Mouse (Mus musculus) MEL (cell line): ENCODE measurements around the gene Ndrg4. TPM values are rescaled to one million over a fixed set of nuclear protein-coding genes. Genes with fewer than 3 reads are reported as not detected.

Source experiments
- DNase-seq: peaks from one replicate; pipeline ENCODE4 v3.0.0; 2011; ENCODE audit warnings: low read depth, low spot score
- H3K27ac ChIP-seq: 2 replicates; pipeline ENCODE4 v1.5.1; 2012; ENCODE audit warnings: low read depth, mild to moderate bottlenecking, control low read depth, low read length, moderate library complexity; ENCODE audit not compliant: control insufficient read depth
- H3K27me3 ChIP-seq, 2 experiments: fragments of 150-350 bp in 1 of 2; sonication (generic) in 1 of 2; 2 replicates each; pipeline ENCODE4 v1.6.1; 2012; ENCODE audit warnings: low read length in 2 of 2, mild to moderate bottlenecking in 2 of 2, improper control_type of control experiment in 1 of 2, moderate library complexity in 1 of 2; ENCODE audit not compliant: insufficient read depth in 2 of 2, control insufficient read depth in 1 of 2
- H3K36me3 ChIP-seq, 2 experiments: 2 replicates each; pipeline ENCODE4 v1.6.1; 2012 to 2014; ENCODE audit warnings: low read length in 2 of 2, improper control_type of control experiment in 1 of 2, inconsistent platforms in 1 of 2, mild to moderate bottlenecking in 1 of 2; ENCODE audit not compliant: insufficient read depth in 2 of 2, control insufficient read depth in 1 of 2
- H3K4me1 ChIP-seq, 2 experiments: fragments of 150-350 bp in 1 of 2; sonication (generic) in 1 of 2; 2 replicates each; pipeline ENCODE4 v1.6.1; 2012; ENCODE audit warnings: low read length in 2 of 2, improper control_type of control experiment in 1 of 2, mild to moderate bottlenecking in 1 of 2; ENCODE audit not compliant: insufficient read depth in 2 of 2, control insufficient read depth in 1 of 2
- H3K4me3 ChIP-seq, 2 experiments: fragments of 150-350 bp in 1 of 2; sonication (generic) in 1 of 2; 2 replicates each; pipeline ENCODE4 v1.5.1; 2012; ENCODE audit warnings: low read depth in 2 of 2, low read length in 2 of 2, mild to moderate bottlenecking in 2 of 2, moderate library complexity in 2 of 2, control low read depth in 1 of 2, improper control_type of control experiment in 1 of 2; ENCODE audit not compliant: control insufficient read depth in 1 of 2, insufficient read depth in 1 of 2
- H3K79me2 ChIP-seq: 2 replicates; pipeline ENCODE4 v1.6.1; 2012; ENCODE audit warnings: mild to moderate bottlenecking, low read length, moderate library complexity; ENCODE audit not compliant: control insufficient read depth, poor library complexity, insufficient read depth
- H3K9ac ChIP-seq: 2 replicates; pipeline ENCODE4 v1.6.1; 2012; ENCODE audit warnings: low read depth, mild to moderate bottlenecking, control low read depth, low read length, moderate library complexity; ENCODE audit not compliant: control insufficient read depth, poor library complexity, severe bottlenecking
- H3K9me3 ChIP-seq: fragments of 150-350 bp; sonication (generic); replicated peaks from 2 replicates; pipeline ENCODE4 v1.6.1; 2012; ENCODE audit warnings: mild to moderate bottlenecking, low read length, improper control_type of control experiment, moderate library complexity; ENCODE audit not compliant: insufficient read depth
- CTCF ChIP-seq, 3 experiments: IDR thresholded peaks in 2 of 3; conservative IDR thresholded peaks in 1 of 3; 2 replicates each; pipeline ENCODE4 v1.5.1; 2011 to 2012; ENCODE audit warnings: low read length in 3 of 3, low read depth in 2 of 3, mild to moderate bottlenecking in 2 of 3, improper control_type of control experiment in 1 of 3, inconsistent platforms in 1 of 3, mixed read lengths in 1 of 3, moderate library complexity in 1 of 3; ENCODE audit not compliant: control insufficient read depth in 1 of 3, insufficient read depth in 1 of 3, poor library complexity in 1 of 3, severe bottlenecking in 1 of 3
- ELF1 ChIP-seq: IDR thresholded peaks from 2 replicates; pipeline ENCODE4 v1.6.1; 2014; ENCODE audit warnings: low read depth, mild to moderate bottlenecking, inconsistent platforms, low read length, improper control_type of control experiment, moderate library complexity
- POLR2AphosphoS5 ChIP-seq: IDR thresholded peaks from 2 replicates; pipeline ENCODE4 v1.6.1; 2012; ENCODE audit warnings: low read depth, borderline replicate concordance, mild to moderate bottlenecking, inconsistent platforms, low read length, moderate library complexity, mixed read lengths
- polyA plus RNA-seq, 2 experiments: library from polyadenylated mRNA; stranded (reverse) in 1 of 2; unstranded in 1 of 2; fragments of >175 nt in 1 of 2; fragments of >200 nt in 1 of 2; gene quantifications; 2 replicates each; pipeline versions ENCODE4 v1.2.1 to v1.2.4; 2012; ENCODE audit warnings: low replicate concordance in 2 of 2, low read depth in 1 of 2; ENCODE audit not compliant: insufficient read length in 2 of 2, insufficient read depth in 1 of 2, missing spikeins in 1 of 2
- total RNA-seq: library from RNA; depleted of rRNA; stranded (reverse); fragments of 300-350 nt; gene quantifications from 2 replicates; pipeline ENCODE4 v1.2.3, GENCODE M21; 2012; rRNA removed

Ndrg4 gene
- total and polyA plus RNA-seq, 3 experiments: 0.15 to 0.28 TPM; not detected in 1

DNA sequence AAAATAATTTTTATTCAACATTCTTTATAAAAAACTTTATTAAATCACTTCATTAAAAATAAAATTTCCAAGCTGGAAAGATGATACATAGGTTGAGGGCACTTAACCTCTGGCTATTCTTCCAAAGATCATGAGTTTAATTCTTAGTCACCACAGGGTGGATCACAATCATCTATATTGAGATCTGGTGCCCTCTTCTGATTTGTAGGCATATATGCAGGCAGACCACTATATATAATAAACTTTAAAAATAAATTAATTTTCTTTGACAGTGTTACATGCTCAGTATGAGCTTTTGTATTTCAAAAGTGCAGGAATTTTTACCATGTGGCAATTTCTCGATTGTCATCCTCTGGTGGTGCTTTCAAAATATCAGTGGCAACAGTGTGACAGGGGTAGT lies 87.4 kb downstream of the Ndrg4 start:
- Histone ChIP-seq H3K79me2 (no peaks in the 10 kb centered on the region), H3K9ac (no peak overlapping the region), H3K9me3 (no peaks in the 10 kb centered on the region), H3K36me3 (peaks cover 21 to 79% of the 10 kb centered on the region in 2 experiments), H3K27me3 (no peaks in the 10 kb centered on the region), H3K4me1 (peaks cover 7 to 13% of the 10 kb centered on the region in 2 experiments), H3K27ac (no peak overlapping the region), H3K4me3 (no peak overlapping the region)
- no peak for DNase-seq
- TF ChIP-seq CTCF (IDR thresholded peaks at IDR 0.05 in 2 of 3, conservative IDR thresholded peaks at IDR 0.05 in 1 of 3; ENCODE audit: control insufficient read depth in 1 of 3, insufficient read depth in 1 of 3, low read depth in 2 of 3, low read length in 3 of 3, poor library complexity in 1 of 3, severe bottlenecking in 1 of 3) (0 out of 6 replicates have a peak, but pooled peaks of 1 of the 3 experiments have one; percentile 0), ELF1 (no peak), POLR2AphosphoS5 (no peak)

Other genes with a start within 250 kb of the Ndrg4 start
- gene Cfap20, start 242.1 kb upstream of the Ndrg4 start, total RNA-seq: 56.2 and 62.0 TPM in 2 replicates
- 100 to 1,000 TPM in 1 of 2 experiments, 10 to 100 TPM in 1; 77.7 to 281 TPM for gene Cfap20, start 242.1 kb upstream of the Ndrg4 start, polyA plus RNA-seq
- gene Csnk2a2, start 186.9 kb upstream of the Ndrg4 start, total RNA-seq: 42.3 and 44.0 TPM in 2 replicates
- 100 to 1,000 TPM in 1 of 2 experiments, not detected in 1; 121 TPM for gene Csnk2a2, start 186.9 kb upstream of the Ndrg4 start, polyA plus RNA-seq
- not detected in 2 replicates for gene Ccdc113, start 142.9 kb upstream of the Ndrg4 start, total RNA-seq
- not detected for gene Ccdc113, start 142.9 kb upstream of the Ndrg4 start, polyA plus RNA-seq
- not detected in 2 replicates for gene Prss54, start 100.6 kb upstream of the Ndrg4 start, total RNA-seq
- gene Prss54, start 100.6 kb upstream of the Ndrg4 start, polyA plus RNA-seq: not detected
- gene Gins3, start 43.5 kb upstream of the Ndrg4 start, total RNA-seq: 12.1 and 14.0 TPM in 2 replicates
- 10 to 100 TPM in 1 of 2 experiments, not detected in 1; 14.4 TPM for gene Gins3, start 43.5 kb upstream of the Ndrg4 start, polyA plus RNA-seq
- gene Setd6, start 38.9 kb downstream of the Ndrg4 start, total RNA-seq: 37.8 and 42.0 TPM in 2 replicates
- 10 to 100 TPM in 1 of 2 experiments, not detected in 1; 78.4 TPM for gene Setd6, start 38.9 kb downstream of the Ndrg4 start, polyA plus RNA-seq
- gene Cnot1, start 130.5 kb downstream of the Ndrg4 start, total RNA-seq: 119 and 158 TPM in 2 replicates
- gene Cnot1, start 130.5 kb downstream of the Ndrg4 start, polyA plus RNA-seq: 1,000 to 10,000 TPM in 1 of 2 experiments, 100 to 1,000 TPM in 1; 259 to 3,440 TPM
- gene Sap18b, start 148.4 kb downstream of the Ndrg4 start, total RNA-seq: 157 and 182 TPM in 2 replicates
- gene Sap18b, start 148.4 kb downstream of the Ndrg4 start, polyA plus RNA-seq: 100 to 1,000 TPM in 1 of 2 experiments, not detected in 1; 354 TPM
- gene Slc38a7, start 176.6 kb downstream of the Ndrg4 start, total RNA-seq: 2.5 and 3.4 TPM in 2 replicates
- gene Slc38a7, start 176.6 kb downstream of the Ndrg4 start, polyA plus RNA-seq: 1 to 10 TPM in 1 of 2 experiments, not detected in 1; 6.5 TPM
- gene Got2, start 211.6 kb downstream of the Ndrg4 start, total RNA-seq: 179 and 209 TPM in 2 replicates
- gene Got2, start 211.6 kb downstream of the Ndrg4 start, polyA plus RNA-seq: 100 to 1,000 TPM; 105 to 421 TPM